Mouse (Mus musculus): ENCODE measurements at regions not wholly inside any gene's neighbourhood (a gene's known extent, or its start where the extent isn't known, plus 50 kb on each side); places are given as distances from the start of the nearest gene placed in this dataset.

DNA sequence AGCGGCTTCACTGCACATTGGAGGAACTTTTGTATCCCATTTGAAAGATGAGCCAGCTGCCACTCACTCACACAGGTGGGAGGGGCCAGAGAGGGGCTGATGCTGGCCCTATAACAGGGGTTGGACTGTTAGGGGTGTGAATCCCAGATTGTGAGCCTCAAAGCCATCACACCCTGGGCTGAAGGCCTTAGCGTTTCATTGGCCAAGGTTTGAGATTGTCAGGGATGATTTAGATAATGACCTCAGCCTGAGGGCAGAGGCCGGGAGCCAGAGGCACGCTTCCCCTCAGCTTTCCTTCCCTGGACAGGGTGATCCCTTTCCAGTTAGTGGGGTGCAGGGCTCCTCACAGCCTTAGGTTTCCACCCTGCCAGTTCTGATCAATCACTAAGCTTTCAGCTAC lies 124.5 kb upstream of the Gjb5 start:
- no peak overlapping the region for H3K27ac ChIP-seq (ENCODE audit: control insufficient read depth, insufficient read depth, low read depth, low read length, poor library complexity)
- no peak overlapping the region for H3K4me3 ChIP-seq (replicated peaks; ENCODE audit: control insufficient read depth, low read depth, low read length)
- no peak for TF ChIP-seq CTCF (IDR thresholded peaks at IDR 0.05; ENCODE audit: control insufficient read depth, insufficient read depth, low read length)
- no peak for TF ChIP-seq POLR2A (IDR thresholded peaks at IDR 0.05; ENCODE audit: borderline replicate concordance, control insufficient read depth, low read depth, low read length)
- no peaks in the 10 kb centered on the region for H3K4me1 ChIP-seq (ENCODE audit: control insufficient read depth, insufficient read depth, low read length)
- 60% methylated on average over 4 of the region's 4 CpGs for WGBS

DNA sequence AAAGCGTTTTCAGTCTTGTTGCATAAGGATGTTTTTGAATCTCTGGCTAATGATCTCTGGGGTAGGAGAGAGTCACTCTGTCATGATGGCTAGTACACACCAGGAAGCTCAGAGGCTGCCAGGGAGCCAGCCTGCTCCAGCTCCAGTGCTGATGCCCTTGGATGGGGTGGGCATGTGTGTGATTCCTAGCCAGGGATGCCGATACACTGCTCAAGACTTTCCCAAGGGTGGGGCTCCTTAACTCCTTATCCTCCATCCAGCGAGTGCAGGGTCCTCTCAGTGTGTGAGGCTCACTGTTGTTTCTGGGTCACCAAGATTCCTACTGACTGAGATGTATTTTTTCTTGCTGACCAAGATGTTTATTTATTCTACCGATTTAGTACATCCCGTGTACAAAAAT lies 122.4 kb upstream of the Gjb5 start:
- TF ChIP-seq CTCF (IDR thresholded peaks at IDR 0.05; ENCODE audit: control insufficient read depth, insufficient read depth, low read length) (no peak), POLR2A (IDR thresholded peaks at IDR 0.05; ENCODE audit: borderline replicate concordance, control insufficient read depth, low read depth, low read length) (no peak)
- H3K27ac ChIP-seq (ENCODE audit: control insufficient read depth, insufficient read depth, low read depth, low read length, poor library complexity): no peak overlapping the region
- H3K4me3 ChIP-seq (replicated peaks; ENCODE audit: control insufficient read depth, low read depth, low read length): no peak overlapping the region
- no peaks in the 10 kb centered on the region for H3K4me1 ChIP-seq (ENCODE audit: control insufficient read depth, insufficient read depth, low read length)
- WGBS: 74% methylated on average over 5 of the region's 5 CpGs

DNA sequence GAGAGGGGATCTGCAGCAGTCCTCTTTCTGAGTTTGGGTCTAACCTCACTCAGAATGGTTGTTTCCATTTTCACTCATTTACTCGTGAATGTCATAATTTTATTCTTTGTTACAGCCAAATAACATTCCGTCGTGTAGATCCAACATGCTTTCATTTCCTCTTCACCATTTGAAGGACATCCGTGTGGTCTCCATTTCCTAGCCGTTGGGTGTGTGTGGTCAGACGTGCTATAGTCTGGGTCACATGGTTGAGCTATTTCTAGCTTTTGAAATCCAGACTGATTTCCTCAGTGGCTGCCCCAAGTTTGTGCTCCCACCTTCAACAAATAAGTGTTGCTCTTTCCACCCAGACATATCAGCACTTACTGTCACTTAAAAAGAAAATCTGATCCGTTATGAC lies 111.9 kb upstream of the Gjb5 start:
- Histone ChIP-seq H3K27ac (ENCODE audit: control insufficient read depth, insufficient read depth, low read depth, low read length, poor library complexity) (no peak overlapping the region), H3K4me1 (ENCODE audit: control insufficient read depth, insufficient read depth, low read length) (no peaks in the 10 kb centered on the region), H3K4me3 (replicated peaks; ENCODE audit: control insufficient read depth, low read depth, low read length) (no peak overlapping the region)
- WGBS: 35% methylated on average over 7 of the region's 7 CpGs
- TF ChIP-seq CTCF (IDR thresholded peaks at IDR 0.05; ENCODE audit: control insufficient read depth, insufficient read depth, low read length): no peak

DNA sequence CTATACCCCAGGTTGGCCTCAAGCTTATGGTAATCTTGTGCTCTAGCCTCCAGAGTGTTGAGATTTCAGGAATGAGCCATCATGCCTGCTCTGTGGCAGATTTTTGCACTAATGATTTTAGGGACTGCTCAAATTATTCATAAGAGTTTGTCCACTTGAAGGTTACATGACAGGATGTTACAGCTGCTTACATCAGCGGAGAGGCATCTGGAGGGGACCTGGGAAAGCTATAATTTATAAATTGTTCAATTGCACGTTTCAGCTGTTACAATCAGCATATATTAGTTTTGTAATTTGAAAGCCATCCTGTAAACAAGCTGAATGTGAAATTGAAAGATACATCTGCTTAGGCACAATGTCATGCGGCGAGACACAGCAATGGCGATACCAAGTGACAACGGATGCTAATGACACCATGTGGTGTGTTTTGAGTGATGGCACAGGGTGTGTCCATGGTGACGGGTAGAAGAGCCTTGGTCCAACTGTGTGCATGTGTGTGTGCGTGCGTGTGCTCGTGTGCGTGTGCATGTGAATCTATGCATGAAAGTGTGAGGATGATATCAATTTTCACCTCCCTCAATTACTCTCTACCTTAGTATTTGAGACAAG lies 96.6 kb upstream of the Gjb5 start:
- H3K4me3 ChIP-seq (replicated peaks; ENCODE audit: control insufficient read depth, low read depth, low read length): no peak overlapping the region
- no peak overlapping the region for H3K27ac ChIP-seq (ENCODE audit: control insufficient read depth, insufficient read depth, low read depth, low read length, poor library complexity)
- 86% methylated on average over 11 of the region's 11 CpGs for WGBS
- no peaks in the 10 kb centered on the region for H3K4me1 ChIP-seq (ENCODE audit: control insufficient read depth, insufficient read depth, low read length)
- TF ChIP-seq CTCF (IDR thresholded peaks at IDR 0.05; ENCODE audit: control insufficient read depth, insufficient read depth, low read length): no peak
- no peak for TF ChIP-seq POLR2A (IDR thresholded peaks at IDR 0.05; ENCODE audit: borderline replicate concordance, control insufficient read depth, low read depth, low read length)

DNA sequence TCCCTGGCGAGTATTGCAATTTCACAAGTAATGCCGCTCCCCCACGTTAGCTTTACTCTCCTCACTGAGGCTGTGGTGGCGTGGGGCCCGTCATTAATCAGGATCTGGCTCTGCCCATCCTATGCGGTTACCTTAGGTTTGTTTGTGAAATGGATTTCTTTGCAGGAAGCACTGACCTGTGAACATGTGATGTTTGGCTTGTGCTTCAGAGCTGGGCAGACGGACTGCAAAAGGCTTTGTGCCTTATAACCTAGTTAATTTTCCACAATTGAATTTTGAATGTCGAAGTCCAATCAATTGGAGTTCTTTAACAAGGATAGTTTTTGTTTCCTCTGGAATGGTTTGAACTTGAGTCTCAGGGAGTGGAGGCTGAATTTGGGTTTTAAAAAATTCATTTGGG lies 94.1 kb upstream of the Gjb5 start:
- no peak overlapping the region for H3K27ac ChIP-seq (ENCODE audit: control insufficient read depth, insufficient read depth, low read depth, low read length, poor library complexity)
- WGBS: 71% methylated on average over 8 of the region's 8 CpGs
- TF ChIP-seq POLR2A (IDR thresholded peaks at IDR 0.05; ENCODE audit: borderline replicate concordance, control insufficient read depth, low read depth, low read length) (no peak), CTCF (IDR thresholded peaks at IDR 0.05; ENCODE audit: control insufficient read depth, insufficient read depth, low read length) (no peak)
- H3K4me3 ChIP-seq (replicated peaks; ENCODE audit: control insufficient read depth, low read depth, low read length): no peak overlapping the region
- H3K4me1 ChIP-seq (ENCODE audit: control insufficient read depth, insufficient read depth, low read length): no peaks in the 10 kb centered on the region

DNA sequence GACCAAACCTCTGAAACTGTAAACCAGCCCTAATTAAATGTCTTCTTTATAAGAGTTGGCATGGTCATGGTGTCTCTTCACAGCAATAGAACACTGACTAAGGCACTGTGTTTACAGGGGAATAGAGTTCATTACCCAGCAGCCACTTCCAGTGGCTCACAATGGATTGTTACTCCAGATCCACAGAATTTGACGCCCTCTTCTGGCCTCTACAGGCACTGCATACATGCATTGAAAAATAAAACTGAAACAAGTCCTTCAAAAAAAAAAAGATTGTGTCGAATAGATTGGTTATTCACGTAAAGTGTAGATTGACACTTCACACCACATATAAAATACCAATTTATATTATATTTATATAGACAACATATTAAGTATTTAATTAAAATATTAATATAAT lies 87.3 kb upstream of the Gjb5 start:
- TF ChIP-seq POLR2A (IDR thresholded peaks at IDR 0.05; ENCODE audit: borderline replicate concordance, control insufficient read depth, low read depth, low read length) (no peak), CTCF (IDR thresholded peaks at IDR 0.05; ENCODE audit: control insufficient read depth, insufficient read depth, low read length) (no peak)
- Histone ChIP-seq H3K4me3 (replicated peaks; ENCODE audit: control insufficient read depth, low read depth, low read length) (no peak overlapping the region), H3K4me1 (ENCODE audit: control insufficient read depth, insufficient read depth, low read length) (no peaks in the 10 kb centered on the region), H3K27ac (ENCODE audit: control insufficient read depth, insufficient read depth, low read depth, low read length, poor library complexity) (no peak overlapping the region)
- WGBS: 62% methylated on average over 3 of the region's 3 CpGs

DNA sequence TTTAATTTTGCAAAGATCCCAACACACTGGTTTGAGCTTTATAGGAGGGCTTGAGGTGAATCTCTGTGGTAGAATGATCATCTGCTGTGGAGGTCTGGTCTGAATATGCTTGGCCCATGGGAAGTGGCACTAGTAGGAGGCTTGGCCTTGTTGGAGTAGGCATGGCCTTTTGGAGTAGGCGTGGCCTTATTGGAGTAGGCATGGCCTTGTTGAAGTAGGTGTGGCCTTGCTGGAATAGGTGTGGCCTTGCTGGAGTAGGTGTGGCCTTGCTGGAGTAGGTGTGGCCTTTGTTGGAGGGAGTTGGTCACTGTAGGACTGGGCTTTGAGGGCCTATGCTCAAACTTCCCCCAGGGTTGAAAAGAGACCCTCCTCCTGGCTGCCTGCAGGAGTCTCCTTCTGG lies 86.1 kb upstream of the Gjb5 start:
- no peak overlapping the region for H3K27ac ChIP-seq (ENCODE audit: control insufficient read depth, insufficient read depth, low read depth, low read length, poor library complexity)
- 74% methylated on average over 1 of the region's 1 CpGs for WGBS

DNA sequence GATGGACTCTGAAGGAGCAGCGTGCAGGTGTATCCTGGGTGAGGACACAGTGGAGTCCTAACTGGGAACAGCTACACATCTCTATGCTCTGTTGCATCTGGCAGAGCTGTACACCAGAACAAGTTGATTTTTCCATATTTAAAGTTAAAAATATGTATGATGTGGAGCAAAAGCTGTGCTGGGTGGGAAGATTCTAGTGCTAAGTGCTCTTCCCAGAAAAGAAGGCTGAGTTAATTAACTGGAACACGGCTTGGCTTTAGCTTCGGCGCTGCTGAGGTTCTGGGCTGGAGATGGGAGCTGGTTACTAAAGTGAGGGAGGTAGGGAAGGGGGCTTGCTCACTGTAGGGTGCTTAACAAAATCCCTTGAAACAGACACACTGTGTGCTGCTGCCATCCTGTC lies 84.0 kb upstream of the Gjb5 start:
- no peak overlapping the region for H3K27ac ChIP-seq (ENCODE audit: control insufficient read depth, insufficient read depth, low read depth, low read length, poor library complexity)
- no peaks in the 10 kb centered on the region for H3K4me1 ChIP-seq (ENCODE audit: control insufficient read depth, insufficient read depth, low read length)
- no peak for TF ChIP-seq POLR2A (IDR thresholded peaks at IDR 0.05; ENCODE audit: borderline replicate concordance, control insufficient read depth, low read depth, low read length)
- TF ChIP-seq CTCF (IDR thresholded peaks at IDR 0.05; ENCODE audit: control insufficient read depth, insufficient read depth, low read length): no peak
- no peak overlapping the region for H3K4me3 ChIP-seq (replicated peaks; ENCODE audit: control insufficient read depth, low read depth, low read length)
- WGBS: 83% methylated on average over 4 of the region's 4 CpGs

More for the DNA sequence above, 86.1 kb upstream of the Gjb5 start:
- H3K4me3 ChIP-seq (replicated peaks; ENCODE audit: control insufficient read depth, low read depth, low read length): no peak overlapping the region
- H3K4me1 ChIP-seq (ENCODE audit: control insufficient read depth, insufficient read depth, low read length): no peaks in the 10 kb centered on the region
- TF ChIP-seq POLR2A (IDR thresholded peaks at IDR 0.05; ENCODE audit: borderline replicate concordance, control insufficient read depth, low read depth, low read length) (no peak), CTCF (IDR thresholded peaks at IDR 0.05; ENCODE audit: control insufficient read depth, insufficient read depth, low read length) (no peak)

DNA sequence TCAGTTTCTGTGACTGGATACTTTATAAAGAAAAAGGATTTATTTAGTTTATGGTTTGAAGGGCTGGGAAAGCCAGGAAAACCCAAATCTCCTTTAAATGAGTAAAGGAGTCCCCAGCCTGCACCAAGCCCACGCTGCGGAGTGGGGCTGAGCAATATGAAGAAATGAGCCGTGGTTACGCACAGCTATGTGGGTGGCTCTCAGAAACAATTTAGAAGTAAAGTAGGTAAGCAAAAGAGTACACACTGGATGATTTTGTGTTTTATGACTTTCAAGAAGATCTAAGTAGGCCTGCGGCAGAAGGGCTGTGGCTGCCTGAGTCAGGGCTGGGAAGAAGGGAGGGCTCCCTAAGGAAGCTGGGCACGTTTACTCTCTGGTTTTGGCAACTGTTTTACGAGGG lies 82.6 kb upstream of the Gjb5 start:
- 56% methylated on average over 7 of the region's 7 CpGs for WGBS
- TF ChIP-seq CTCF (IDR thresholded peaks at IDR 0.05; ENCODE audit: control insufficient read depth, insufficient read depth, low read length): no peak
- no peak for TF ChIP-seq POLR2A (IDR thresholded peaks at IDR 0.05; ENCODE audit: borderline replicate concordance, control insufficient read depth, low read depth, low read length)
- H3K4me1 ChIP-seq (ENCODE audit: control insufficient read depth, insufficient read depth, low read length): no peaks in the 10 kb centered on the region
- H3K27ac ChIP-seq (ENCODE audit: control insufficient read depth, insufficient read depth, low read depth, low read length, poor library complexity): no peak overlapping the region
- no peak overlapping the region for H3K4me3 ChIP-seq (replicated peaks; ENCODE audit: control insufficient read depth, low read depth, low read length)

All from bone marrow, adult 2 months (tissue).